In genomic region chr7:99450703-99451102, GRCm38 (mm10) we compare ENCODE assay signal across 8 mouse cellular contexts. TPM values are rescaled to one million over a fixed set of nuclear protein-coding genes. Genes with fewer than 3 reads are reported as not detected.
DNase-seq lines count a peak whose midpoint lies in the region; ATAC-seq and TF ChIP-seq lines count a peak whose summit lies in the region.

No protein-coding gene starts in this region.

- TF ChIP-seq EP300 in liver, embryonic 14.5 days (IDR thresholded peaks at IDR 0.05; ENCODE audit: low read depth) = no peak

- no peak overlapping the region for H3K4me2 ChIP-seq in liver, embryonic 14.5 days (ENCODE audit: low read depth)
- H3K4me2 ChIP-seq in neural tube, embryonic 12.5 days (replicated peaks) = no peak overlapping the region

- no peak overlapping the region for H3K27ac ChIP-seq in liver, embryonic 14.5 days
- H3K27ac ChIP-seq in neural tube, embryonic 12.5 days = no peak overlapping the region
- H3K27ac ChIP-seq in thymus, adult 2 months (ENCODE audit: control insufficient read depth, insufficient read depth, low read length) = no peak overlapping the region

- peak; percentile 80 for DNase-seq in adipocyte (ENCODE audit: low spot score)
- DNase-seq in heart, postnatal 10 days = peak; percentile 90
- peak; percentile 81 for DNase-seq in kidney, postnatal 10 days
- peak; percentile 45 to 54 (median 46) for DNase-seq in liver, embryonic 14.5 days (ENCODE audit: low read depth in 3 of 3, low spot score in 3 of 3)
- DNase-seq in thymus, adult 2 months = peak; percentile 71

- 0% methylated on average over 3 of the region's 3 CpGs for WGBS in liver, embryonic 14.5 days (ENCODE audit: insufficient replicate concordance)
- 0% methylated on average over 3 of the region's 3 CpGs for WGBS in neural tube, embryonic 12.5 days
- WGBS in thymus, adult 2 months = 6% methylated on average over 3 of the region's 3 CpGs

- intact Hi-C loops in heart, postnatal 10 days (cut with DNase I) = loop anchor here (1.0 to 2.0 kb wide), 2 partner anchors 75 to 118 kb away; no protein-coding TSS in a partner anchor

- TF ChIP-seq POLR2A in thymus, adult 2 months (IDR thresholded peaks at IDR 0.05; ENCODE audit: control insufficient read depth, extremely low read depth, insufficient read depth, low read length, poor library complexity) = no peak

- ATAC-seq in CD4-positive, CD25-positive, alpha-beta regulatory T cell, adult 4 months = peak; percentile 58
- ATAC-seq in common myeloid progenitor, adult 5-6 weeks (replicated peaks; ENCODE audit: low read depth, poor library complexity, severe bottlenecking) = peak; percentile 69
- no peak for ATAC-seq in liver, embryonic 14.5 days (ENCODE audit: insufficient read depth)
- peak; percentile 42 for ATAC-seq in neural tube, embryonic 12.5 days (ENCODE audit: low FRiP score, low read depth)

- no peaks in the 10 kb centered on the region for H3K4me1 ChIP-seq in liver, embryonic 14.5 days (replicated peaks; ENCODE audit: control insufficient read depth in 2 of 2, insufficient read depth in 2 of 2, low read length in 1 of 2)
- H3K4me1 ChIP-seq in neural tube, embryonic 12.5 days = peaks cover 21% of the 10 kb centered on the region
- peaks cover 14% of the 10 kb centered on the region for H3K4me1 ChIP-seq in thymus, adult 2 months (replicated peaks; ENCODE audit: control insufficient read depth, insufficient read depth, low read length)

- no peaks in the 10 kb centered on the region for H3K36me3 ChIP-seq in liver, embryonic 14.5 days (replicated peaks; ENCODE audit: control insufficient read depth, insufficient read depth, low read depth)
- H3K36me3 ChIP-seq in neural tube, embryonic 12.5 days = peaks cover 5% of the 10 kb centered on the region; the same call in 1 of the 2 replicates
- H3K36me3 ChIP-seq in thymus, adult 2 months (ENCODE audit: control insufficient read depth, insufficient read depth, low read length) = no peaks in the 10 kb centered on the region

- no peak overlapping the region for H3K4me3 ChIP-seq in liver, embryonic 14.5 days (ENCODE audit: insufficient read depth in 1 of 2, low read depth in 2 of 2, low read length in 2 of 2)
- H3K4me3 ChIP-seq in neural tube, embryonic 12.5 days = no peak overlapping the region
- no peak overlapping the region for H3K4me3 ChIP-seq in thymus, adult 2 months (ENCODE audit: control insufficient read depth, insufficient read depth, low read length)

- TF ChIP-seq CTCF in liver, embryonic 14.5 days (IDR thresholded peaks at IDR 0.05; ENCODE audit: low read depth) = peak; percentile 93
- TF ChIP-seq CTCF in thymus, adult 2 months (IDR thresholded peaks at IDR 0.05; ENCODE audit: borderline replicate concordance, control insufficient read depth, extremely low read depth, insufficient read depth, low read length, poor library complexity) = no peak

- no peaks in the 10 kb centered on the region for H3K9me3 ChIP-seq in liver, embryonic 14.5 days (ENCODE audit: control insufficient read depth, low read length)
- H3K9me3 ChIP-seq in neural tube, embryonic 12.5 days = no peaks in the 10 kb centered on the region

- H3K27me3 ChIP-seq in liver, embryonic 14.5 days (ENCODE audit: control insufficient read depth, insufficient read depth, low read length) = no peaks in the 10 kb centered on the region
- no peaks in the 10 kb centered on the region for H3K27me3 ChIP-seq in neural tube, embryonic 12.5 days (replicated peaks)
- H3K27me3 ChIP-seq in thymus, adult 2 months (ENCODE audit: control insufficient read depth, insufficient read depth, low read length) = no peaks in the 10 kb centered on the region

- H3K9ac ChIP-seq in liver, embryonic 14.5 days (replicated peaks) = no peak overlapping the region
- no peak overlapping the region for H3K9ac ChIP-seq in neural tube, embryonic 12.5 days

RNA-seq across cellular contexts. Expression of gene Klhl35, which starts 15.1 kb away (rescaled TPM):
- polyA plus RNA-seq in CD4-positive, CD25-positive, alpha-beta regulatory T cell, adult 4 months (2017; shearing (Covaris generic)) = not detected
- total RNA-seq in common myeloid progenitor, adult 5-6 weeks (2017) = not detected in 2 replicates
- under 1 TPM; 0.35 to 0.62 TPM for total RNA-seq in heart, postnatal 10 days (2021)
- 0.09 and 0.12 TPM in 2 replicates for polyA plus RNA-seq in liver, embryonic 14.5 days (2012; rRNA removed)
- 0.09 and 0.38 TPM in 2 replicates for polyA plus RNA-seq in liver, embryonic 14.5 days (2014; fragmentation: Nextera tagmentation; extraction: Ambion mirVana)
- polyA plus RNA-seq in neural tube, embryonic 12.5 days (2016; fragmentation: Nextera tagmentation; extraction: Ambion mirVana) = 41.1 and 46.9 TPM in 2 replicates
- polyA plus RNA-seq in thymus, adult 2 months (2012; rRNA removed) = 1.0 and 1.5 TPM in 2 replicates

RNA-seq across cellular contexts. Expression of gene Rps3, which starts 32.8 kb away (rescaled TPM):
- polyA plus RNA-seq in CD4-positive, CD25-positive, alpha-beta regulatory T cell, adult 4 months (2017; shearing (Covaris generic)) = 1,000 to 10,000 TPM; 2,515 to 4,056 TPM
- 1,801 and 2,134 TPM in 2 replicates for total RNA-seq in common myeloid progenitor, adult 5-6 weeks (2017)
- 100 to 1,000 TPM; 380 to 408 TPM for total RNA-seq in heart, postnatal 10 days (2021)
- 697 and 811 TPM in 2 replicates for polyA plus RNA-seq in liver, embryonic 14.5 days (2012; rRNA removed)
- polyA plus RNA-seq in liver, embryonic 14.5 days (2014; fragmentation: Nextera tagmentation; extraction: Ambion mirVana) = 661 and 668 TPM in 2 replicates
- 536 and 541 TPM in 2 replicates for polyA plus RNA-seq in neural tube, embryonic 12.5 days (2016; fragmentation: Nextera tagmentation; extraction: Ambion mirVana)
- 483 and 566 TPM in 2 replicates for polyA plus RNA-seq in thymus, adult 2 months (2012; rRNA removed)

Comparison
In these comparisons a context has a peak if more than half of its experiments do, and no peak if none do; other contexts are left out.
1. RNA of gene Klhl35, which starts 15.1 kb away (polyA plus RNA-seq): 41.1 to 46.9 TPM in neural tube, embryonic 12.5 days; 1.0 to 1.5 TPM in thymus, adult 2 months, 0.09 to 0.38 TPM in liver, embryonic 14.5 days and not detected in CD4-positive, CD25-positive, alpha-beta regulatory T cell, adult 4 months; every median in the first group is over 10 times any median in the second.
2. Peak in every context shown above with its lines, with median percentiles within 50 percentile points of each other: DNase-seq.